Mouse (Mus musculus) spleen, postnatal 36 days (tissue): ENCODE results near the gene Timm29.
A peak's percentile ranks its signal among the peaks of the same experiment; 100 is the strongest.

ENCODE experiments used
- DNase-seq, 2 experiments: peaks; one replicate each; pipeline ENCODE4 v3.0.0; 2022; ENCODE audit warnings: low spot score in 2 of 2, mixed read lengths in 1 of 2

Timm29 gene

GRCm38 (mm10) chr9:21592703-21593121 is at the start of gene Timm29, which contains the start of gene Yipf2:
Gene Timm29, plus strand, starts transcription at chr9:21592722.
Gene Yipf2, minus strand, starts transcription at chr9:21592828.
- peak; percentile 87 to 92 for DNase-seq

GRCm38 (mm10) chr9:21545351-21545915 is 47.1 kb upstream of the Timm29 start:
- DNase-seq, result no peak

GRCm38 (mm10) chr9:21545916-21546788 is 46.4 kb upstream of the Timm29 start:
- peak; percentile 99 for DNase-seq

- no peak for DNase-seq
These were observed 45.8 kb upstream of the Timm29 start, which contains the start of gene Carm1 for GRCm38 (mm10) chr9:21546789-21547074. Gene Carm1, plus strand, starts transcription at chr9:21546894.

- peak; percentile 66 to 68 for DNase-seq
These were observed 45.2 kb upstream of the Timm29 start for GRCm38 (mm10) chr9:21547075-21547941.

- DNase-seq, result no peak
These were observed 41.5 kb upstream of the Timm29 start for GRCm38 (mm10) chr9:21551049-21551448.

GRCm38 (mm10) chr9:21553607-21554273 is 38.8 kb upstream of the Timm29 start:
- DNase-seq, result no peak

GRCm38 (mm10) chr9:21555198-21555742 is 37.3 kb upstream of the Timm29 start:
- DNase-seq, result no peak

GRCm38 (mm10) chr9:21556996-21557395 is 35.5 kb upstream of the Timm29 start:
- no peak for DNase-seq

GRCm38 (mm10) chr9:21557556-21557955 is 35.0 kb upstream of the Timm29 start:
- DNase-seq, result no peak

GRCm38 (mm10) chr9:21558366-21558765 is 34.2 kb upstream of the Timm29 start:
- peak; percentile 69 to 85 for DNase-seq

- no peak for DNase-seq
These were observed 33.4 kb upstream of the Timm29 start for GRCm38 (mm10) chr9:21559151-21559550.

GRCm38 (mm10) chr9:21564420-21564819 is 28.1 kb upstream of the Timm29 start:
- no peak for DNase-seq

- DNase-seq, result no peak
These were observed 27.4 kb upstream of the Timm29 start for GRCm38 (mm10) chr9:21565004-21565586.

GRCm38 (mm10) chr9:21566538-21566937 is 26.0 kb upstream of the Timm29 start:
- no peak for DNase-seq

GRCm38 (mm10) chr9:21567051-21567450 is 25.5 kb upstream of the Timm29 start:
- DNase-seq, result no peak

- no peak for DNase-seq
These were observed 23.8 kb upstream of the Timm29 start for GRCm38 (mm10) chr9:21568657-21569255.

- no peak for DNase-seq
These were observed 18.3 kb upstream of the Timm29 start for GRCm38 (mm10) chr9:21574012-21574801.

- DNase-seq, result no peak
These were observed 17.3 kb upstream of the Timm29 start for GRCm38 (mm10) chr9:21575253-21575652.

- no peak for DNase-seq
These were observed 16.2 kb upstream of the Timm29 start for GRCm38 (mm10) chr9:21576286-21576685.
